In genomic region chr2:127207547-127208451, GRCm38 (mm10) we compare ENCODE assay signal across 8 mouse cellular contexts. TPM values are rescaled to one million over a fixed set of nuclear protein-coding genes. Genes with fewer than 3 reads are reported as not detected.
A peak's percentile ranks its signal among the peaks of the same experiment; 100 is the strongest.
DNase-seq lines count a peak whose midpoint lies in the region; ATAC-seq and TF ChIP-seq lines count a peak whose summit lies in the region.

Gene 1810024B03Rik, minus strand, starts transcription at chr2:127208280.
Gene Snrnp200, plus strand, starts transcription at chr2:127208386.

- peaks cover 6% of the 10 kb centered on the region for H3K4me1 ChIP-seq in bone marrow macrophage, adult 2 months (ENCODE audit: control insufficient read depth, insufficient read depth, low read length)
- no peaks in the 10 kb centered on the region for H3K4me1 ChIP-seq in embryonic fibroblast, embryonic 13.5 days (ENCODE audit: control insufficient read depth, insufficient read depth, low read length)
- H3K4me1 ChIP-seq in kidney, embryonic 14.5 days (ENCODE audit: control insufficient read depth, insufficient read depth, low read length) = peaks cover 4% of the 10 kb centered on the region; the same call in 1 of the 2 replicates
- peaks cover 8% of the 10 kb centered on the region for H3K4me1 ChIP-seq in limb, embryonic 15.5 days

- H3K4me3 ChIP-seq in bone marrow macrophage, adult 2 months (ENCODE audit: insufficient read depth, low read length) = peak within 1 kb of the TSS; percentile 69
- peak within 1 kb of the TSS; percentile 77 for H3K4me3 ChIP-seq in embryonic fibroblast, embryonic 13.5 days (ENCODE audit: insufficient read depth, low read length)
- H3K4me3 ChIP-seq in kidney, embryonic 14.5 days (ENCODE audit: low read length) = peak within 1 kb of the TSS; percentile 66
- H3K4me3 ChIP-seq in limb, embryonic 15.5 days = peak within 1 kb of the TSS; percentile 92

- H3K36me3 ChIP-seq in kidney, embryonic 14.5 days (ENCODE audit: control insufficient read depth, insufficient read depth, low read length) = peaks cover 29% of the 10 kb centered on the region
- peaks cover 36% of the 10 kb centered on the region for H3K36me3 ChIP-seq in limb, embryonic 15.5 days

- H3K9me3 ChIP-seq in kidney, embryonic 14.5 days (ENCODE audit: control insufficient read depth, low read length) = no peaks in the 10 kb centered on the region
- H3K9me3 ChIP-seq in limb, embryonic 15.5 days = no peaks in the 10 kb centered on the region

- peak within 1 kb of the TSS; percentile 54 for H3K4me2 ChIP-seq in kidney, embryonic 14.5 days (replicated peaks; ENCODE audit: low read depth, low read length)
- peak within 1 kb of the TSS; percentile 73 for H3K4me2 ChIP-seq in limb, embryonic 15.5 days

- 13% methylated on average over 36 of the region's 36 CpGs for WGBS in kidney, embryonic 14.5 days
- WGBS in limb, embryonic 15.5 days = 11% methylated on average over 36 of the region's 36 CpGs

- ATAC-seq in kidney, embryonic 14.5 days (ENCODE audit: low FRiP score, low TSS enrichment) = peak; percentile 98
- peak; percentile 95 for ATAC-seq in limb, embryonic 15.5 days (ENCODE audit: insufficient number of reproducible peaks, low FRiP score, low TSS enrichment, low read depth)

- DNase-seq in A20 (ENCODE audit: low read depth, low spot score) = peak; percentile 98
- DNase-seq in heart, adult 9 months (ENCODE audit: low spot score in 2 of 2) = peak; percentile 87 to 94
- DNase-seq in monocyte, adult 2 months (ENCODE audit: low read depth in 1 of 2, low spot score in 2 of 2) = peak; percentile 82 to 85
- peak; percentile 92 to 96 for DNase-seq in spleen, postnatal 36 days (ENCODE audit: low spot score in 2 of 2)

- H3K9ac ChIP-seq in kidney, embryonic 14.5 days (ENCODE audit: low read depth, low read length) = peak within 1 kb of the TSS; percentile 70
- peak within 1 kb of the TSS; percentile 77 for H3K9ac ChIP-seq in limb, embryonic 15.5 days

- H3K27me3 ChIP-seq in kidney, embryonic 14.5 days (ENCODE audit: control insufficient read depth, insufficient read depth, low read length) = no peaks in the 10 kb centered on the region
- no peaks in the 10 kb centered on the region for H3K27me3 ChIP-seq in limb, embryonic 15.5 days

- TF ChIP-seq CTCF in bone marrow macrophage, adult 2 months (IDR thresholded peaks at IDR 0.05; ENCODE audit: low read depth, low read length) = no peak
- TF ChIP-seq CTCF in embryonic fibroblast, embryonic 13.5 days (IDR thresholded peaks at IDR 0.05; ENCODE audit: borderline replicate concordance, insufficient read depth, low read length) = no peak

- peak within 1 kb of the TSS; percentile 45; the same call in 1 of the 2 replicates for H3K27ac ChIP-seq in bone marrow macrophage, adult 2 months (ENCODE audit: insufficient read depth, low read depth, low read length)
- peak within 1 kb of the TSS; percentile 26; the same call in 1 of the 2 replicates for H3K27ac ChIP-seq in embryonic fibroblast, embryonic 13.5 days (ENCODE audit: insufficient read depth, low read length)
- H3K27ac ChIP-seq in kidney, embryonic 14.5 days (ENCODE audit: low read depth, low read length) = peak within 1 kb of the TSS; percentile 30; the same call in 1 of the 2 replicates
- peak within 1 kb of the TSS; percentile 83 for H3K27ac ChIP-seq in limb, embryonic 15.5 days

- no peak for TF ChIP-seq POLR2A in bone marrow macrophage, adult 2 months (IDR thresholded peaks at IDR 0.05; ENCODE audit: borderline replicate concordance, low read depth, low read length)
- TF ChIP-seq POLR2A in embryonic fibroblast, embryonic 13.5 days (IDR thresholded peaks at IDR 0.05; ENCODE audit: low read depth, low read length) = peak; percentile 74

RNA-seq across cellular contexts. Expression of gene 1810024B03Rik, which starts in this region (rescaled TPM):
- polyA plus RNA-seq in bone marrow macrophage, adult 2 months (2012; ENCODE audit: insufficient read depth, insufficient read length, missing spikeins) = 1.9 and 2.0 TPM in 2 replicates
- polyA plus RNA-seq in embryonic fibroblast, embryonic 13.5 days (2011; ENCODE audit: insufficient read length, low read depth, missing spikeins) = 1.1 and 1.5 TPM in 2 replicates
- polyA plus RNA-seq in kidney, embryonic 14.5 days (2014; fragmentation: Nextera tagmentation; extraction: Ambion mirVana) = 2.7 and 3.6 TPM in 2 replicates
- 1.2 and 1.3 TPM in 2 replicates for polyA plus RNA-seq in limb, embryonic 15.5 days (2015; fragmentation: Nextera tagmentation; extraction: Ambion mirVana)

RNA-seq across cellular contexts. Expression of gene Snrnp200, which starts in this region (rescaled TPM):
- polyA plus RNA-seq in bone marrow macrophage, adult 2 months (2012; ENCODE audit: insufficient read depth, insufficient read length, missing spikeins) = 34.6 and 44.1 TPM in 2 replicates
- polyA plus RNA-seq in embryonic fibroblast, embryonic 13.5 days (2011; ENCODE audit: insufficient read length, low read depth, missing spikeins) = 62.4 and 63.6 TPM in 2 replicates
- 62.7 and 85.9 TPM in 2 replicates for polyA plus RNA-seq in kidney, embryonic 14.5 days (2014; fragmentation: Nextera tagmentation; extraction: Ambion mirVana)
- 42.0 and 46.8 TPM in 2 replicates for polyA plus RNA-seq in limb, embryonic 15.5 days (2015; fragmentation: Nextera tagmentation; extraction: Ambion mirVana)

Comparison
In these comparisons a context has a peak if more than half of its experiments do, and no peak if none do; other contexts are left out.
1. Peak in every context shown above with its lines: DNase-seq, ATAC-seq, H3K4me3 ChIP-seq and H3K27ac ChIP-seq.
2. H3K27ac ChIP-seq: peak in every context shown above with its lines; median percentile 83 in limb, embryonic 15.5 days; 45 in bone marrow macrophage, adult 2 months; 30 in kidney, embryonic 14.5 days; 26 in embryonic fibroblast, embryonic 13.5 days.